Comparison of ENCODE assay signal across 9 mouse cellular contexts in genomic region chr5:150049946-150050345, GRCm38 (mm10). TPM values are rescaled to one million over a fixed set of nuclear protein-coding genes. Genes with fewer than 3 reads are reported as not detected.
DNase-seq lines count a peak whose midpoint lies in the region; ATAC-seq and TF ChIP-seq lines count a peak whose summit lies in the region.
"Had no signal": no experiment of that assay in that cellular context is flagged by ENCODE, and none has a peak within 500 bp of the region (broad histone marks: within the 10 kb centered on the region; RNA-seq: fewer than 3 reads in every experiment).

No protein-coding gene starts in this region.

- H3K27ac ChIP-seq in testis, adult 2 months (ENCODE audit: control insufficient read depth, insufficient read depth, low read depth, low read length) = no peak overlapping the region

- no peaks in the 10 kb centered on the region for H3K4me1 ChIP-seq in lung, adult 2 months (ENCODE audit: control insufficient read depth, insufficient read depth, low read length)
- H3K4me1 ChIP-seq in testis, adult 2 months (ENCODE audit: control insufficient read depth, insufficient read depth, low read length) = no peaks in the 10 kb centered on the region

- WGBS in lung, adult 2 months = 52% methylated on average over 7 of the region's 7 CpGs

- no peaks in the 10 kb centered on the region for H3K36me3 ChIP-seq in testis, adult 2 months (ENCODE audit: control insufficient read depth, insufficient read depth, low read length)

- no peak for TF ChIP-seq POLR2A in lung, adult 2 months (IDR thresholded peaks at IDR 0.05; ENCODE audit: borderline replicate concordance, extremely low read depth, low read depth, low read length)
- no peak for TF ChIP-seq POLR2A in testis, adult 2 months (IDR thresholded peaks at IDR 0.05; ENCODE audit: control insufficient read depth, low read depth, low read length)

- TF ChIP-seq CTCF in lung, adult 2 months (IDR thresholded peaks at IDR 0.05; ENCODE audit: insufficient read depth, low read length) = peak; percentile 41; the same call in 1 of the 2 replicates
- TF ChIP-seq CTCF in testis, adult 2 months (IDR thresholded peaks at IDR 0.05; ENCODE audit: control insufficient read depth, insufficient read depth, insufficient replicate concordance, low read depth, low read length) = peak; percentile 92

- no peak overlapping the region for H3K4me3 ChIP-seq in lung, adult 2 months (replicated peaks; ENCODE audit: extremely low read depth, low read depth, low read length)
- no peak overlapping the region for H3K4me3 ChIP-seq in testis, adult 2 months (ENCODE audit: control insufficient read depth, low read depth, low read length)

- no peaks in the 10 kb centered on the region for H3K27me3 ChIP-seq in testis, adult 2 months (ENCODE audit: control insufficient read depth, insufficient read depth, low read length)

- peak; percentile 42; the same call in 1 of the 2 replicates for ATAC-seq in frontal cortex, adult (ENCODE audit: low TSS enrichment)
- ATAC-seq in activated CD4-positive, CD25-positive, alpha-beta regulatory T cell, adult 4 months = no peak

- DNase-seq in frontal cortex, postnatal 14 days (ENCODE audit: low spot score in 2 of 2) = no peak
- no peak for DNase-seq in lung, adult 2 months
- no peak for DNase-seq in lung, postnatal 14 days
- peak; percentile 13 for DNase-seq in adrenal gland, adult 2 months
- DNase-seq in induced T-regulatory cell, adult 2 months (ENCODE audit: low read depth) = peak; percentile 11

RNA-seq across cellular contexts. Expression of gene Rxfp2, which starts 31.5 kb away (rescaled TPM):
- 0.17 and 0.26 TPM in 2 replicates for polyA plus RNA-seq in lung, adult 2 months (2012; rRNA removed)
- not detected for total RNA-seq in adrenal gland, adult 2 months (2021)
- 0.04 and 0.07 TPM in 2 replicates for polyA plus RNA-seq in adrenal gland, adult 2 months (2012; rRNA removed)
- 14.1 and 14.5 TPM in 2 replicates for polyA plus RNA-seq in testis, adult 2 months (2012; rRNA removed)
- not detected for polyA plus RNA-seq in activated CD4-positive, CD25-positive, alpha-beta regulatory T cell, adult 4 months (2017; shearing (Covaris generic))
- total RNA-seq: heart, postnatal 36 days had no signal

Comparison
In these comparisons a context has a peak if more than half of its experiments do, and no peak if none do; other contexts are left out.
1. DNase-seq: peak in adrenal gland, adult 2 months (single experiment) and induced T-regulatory cell, adult 2 months (single experiment); none in frontal cortex, postnatal 14 days (0 of 2), lung, adult 2 months (single experiment) and lung, postnatal 14 days (single experiment).
2. RNA of gene Rxfp2, which starts 31.5 kb away (polyA plus RNA-seq): 14.1 to 14.5 TPM in testis, adult 2 months; 0.17 to 0.26 TPM in lung, adult 2 months, 0.04 to 0.07 TPM in adrenal gland, adult 2 months and not detected in activated CD4-positive, CD25-positive, alpha-beta regulatory T cell, adult 4 months; every median in the first group is over 10 times any median in the second.